Mouse (Mus musculus) lung, postnatal 0 days (tissue): ENCODE results near the gene Fgr. TPM values are rescaled to one million over a fixed set of nuclear protein-coding genes. Genes with fewer than 3 reads are reported as not detected.
"Not testable (repeated sequence)": the region's sequence is repeated elsewhere in the genome, so short reads cannot be mapped to it uniquely, and the experiment has no call there.

Experiments used
- ATAC-seq: fragments of 200-750 bp; cut with Nextera tagmentation; 2 replicates; pipeline ENCODE4 v1.8.0; 2017; ENCODE audit warnings: moderate library complexity
- DNase-seq: peaks from one replicate; pipeline ENCODE4 v3.0.0-alpha.2; 2016; ENCODE audit warnings: low spot score
- H3K27ac ChIP-seq: fragments of 300-500 bp; sonication (generic); 2 replicates; pipeline ENCODE4 v1.5.1; 2014; ENCODE audit warnings: antibody characterized with exemption, mild to moderate bottlenecking, low read length, mixed read lengths
- H3K27me3 ChIP-seq: fragments of 300-500 bp; sonication (generic); replicated peaks from 2 replicates; pipeline ENCODE4 v1.6.1; 2014; ENCODE audit warnings: low read length, mixed read lengths; ENCODE audit not compliant: insufficient read depth
- H3K36me3 ChIP-seq: fragments of 300-500 bp; sonication (generic); 2 replicates; pipeline ENCODE4 v1.6.1; 2014; ENCODE audit warnings: low read length, mixed read lengths; ENCODE audit not compliant: insufficient read depth
- H3K4me1 ChIP-seq: fragments of 300-500 bp; sonication (generic); 2 replicates; pipeline ENCODE4 v1.6.1; 2014; ENCODE audit warnings: antibody characterized with exemption, low read depth, low read length, mixed read lengths; ENCODE audit not compliant: insufficient read depth
- H3K4me2 ChIP-seq: fragments of 300-500 bp; sonication (generic); replicated peaks from 2 replicates; pipeline ENCODE4 v1.6.1; 2014; ENCODE audit warnings: low read depth, mild to moderate bottlenecking, low read length, moderate library complexity, mixed read lengths
- H3K4me3 ChIP-seq: fragments of 300-500 bp; sonication (generic); 2 replicates; pipeline ENCODE4 v1.5.1; 2014; ENCODE audit warnings: low read depth, low read length
- H3K9ac ChIP-seq: fragments of 300-500 bp; sonication (generic); replicated peaks from 2 replicates; pipeline ENCODE4 v1.6.1; 2014; ENCODE audit warnings: low read depth, mild to moderate bottlenecking
- H3K9me3 ChIP-seq: fragments of 300-500 bp; sonication (generic); 2 replicates; pipeline ENCODE4 v1.6.1; 2016; ENCODE audit warnings: low read length, mixed read lengths
- CTCF ChIP-seq: IDR thresholded peaks from 2 replicates; pipeline ENCODE4 v1.5.1; 2016; ENCODE audit warnings: antibody characterized with exemption, mild to moderate bottlenecking
- EP300 ChIP-seq: IDR thresholded peaks from 2 replicates; pipeline ENCODE4 v1.6.1; 2016; ENCODE audit warnings: antibody characterized with exemption, mild to moderate bottlenecking, control low read depth
- WGBS: fragments of 180-500 bp; shearing (Covaris S2); extraction: QIAGEN DNeasy Blood & Tissue Kit; methylation state at CpG from one replicate; pipeline ENCODE4 v1.1.7; 2014; 5-methylcytosine and 5-hydroxymethylcytosine counted together
- polyA plus RNA-seq: library from polyadenylated mRNA; unstranded; fragments of >200 nt; fragmentation: Nextera tagmentation; extraction: Ambion mirVana; gene quantifications from 2 replicates; pipeline ENCODE4 v1.2.1, GENCODE M21; 2015

Gene Fgr
- polyA plus RNA-seq = 4.0 and 4.7 TPM in 2 replicates

- H3K9ac ChIP-seq = no peak within 1 kb of the TSS
These were observed at the start of gene Fgr for GRCm38 (mm10) chr4:132973814-132974398. Fgr (plus strand) TSS chr4:132974095.

GRCm38 (mm10) chr4:132926520-132926919, 47.4 kb upstream of the Fgr start:
- WGBS = 49% methylated on average over 2 of the region's 2 CpGs
- H3K4me2 ChIP-seq, H3K4me1 ChIP-seq, H3K27ac ChIP-seq, H3K27me3 ChIP-seq, H3K4me3 ChIP-seq, H3K9me3 ChIP-seq, H3K36me3 ChIP-seq, DNase-seq, H3K9ac ChIP-seq, ATAC-seq: not testable (repeated sequence)

More at GRCm38 (mm10) chr4:132973814-132974398, at the start of gene Fgr:
- no peak for ATAC-seq
- H3K4me3 ChIP-seq = peak within 1 kb of the TSS; percentile 15
- H3K4me1 ChIP-seq = peaks cover 19% of the 10 kb centered on the region; the same call in 1 of the 2 replicates
- H3K27ac ChIP-seq = peak within 1 kb of the TSS; percentile 54
- no peaks in the 10 kb centered on the region for H3K9me3 ChIP-seq
- H3K27me3 ChIP-seq = no peaks in the 10 kb centered on the region
- no peak for TF ChIP-seq CTCF
- no peak for TF ChIP-seq EP300
- H3K36me3 ChIP-seq = no peaks in the 10 kb centered on the region
- peak within 1 kb of the TSS; percentile 43 for H3K4me2 ChIP-seq
- 30% methylated on average over 21 of the region's 21 CpGs for WGBS
- peak; percentile 22 for DNase-seq

GRCm38 (mm10) chr4:132930784-132931183, 43.1 kb upstream of the Fgr start:
- no peaks in the 10 kb centered on the region for H3K9me3 ChIP-seq
- peak; percentile 70 for DNase-seq
- no peak overlapping the region for H3K4me3 ChIP-seq
- H3K27me3 ChIP-seq = no peaks in the 10 kb centered on the region
- TF ChIP-seq CTCF (peak; percentile 79), EP300 (no peak)
- WGBS = 15% methylated on average over 8 of the region's 8 CpGs
- no peak overlapping the region for H3K9ac ChIP-seq
- ATAC-seq = peak; percentile 26; the same call in 1 of the 2 replicates
- H3K27ac ChIP-seq = no peak overlapping the region
- H3K36me3 ChIP-seq = no peaks in the 10 kb centered on the region
- H3K4me2 ChIP-seq = no peak overlapping the region
- H3K4me1 ChIP-seq = no peaks in the 10 kb centered on the region

- no peaks in the 10 kb centered on the region for H3K4me1 ChIP-seq
- no peaks in the 10 kb centered on the region for H3K9me3 ChIP-seq
- 80% methylated on average over 4 of the region's 4 CpGs for WGBS
- H3K27ac ChIP-seq = no peak overlapping the region
- DNase-seq = no peak
- H3K4me2 ChIP-seq = no peak overlapping the region
- H3K9ac ChIP-seq = no peak overlapping the region
- no peaks in the 10 kb centered on the region for H3K36me3 ChIP-seq
- TF ChIP-seq EP300 (no peak), CTCF (no peak)
- no peak for ATAC-seq
- H3K27me3 ChIP-seq = no peaks in the 10 kb centered on the region
- no peak overlapping the region for H3K4me3 ChIP-seq
These were observed 41.0 kb upstream of the Fgr start for GRCm38 (mm10) chr4:132932752-132933404.

GRCm38 (mm10) chr4:132934639-132935038, 39.3 kb upstream of the Fgr start:
- H3K27ac ChIP-seq = no peak overlapping the region
- H3K4me3 ChIP-seq = no peak overlapping the region
- no peaks in the 10 kb centered on the region for H3K36me3 ChIP-seq
- DNase-seq (no peak), ATAC-seq (no peak)
- 15% methylated on average over 7 of the region's 7 CpGs for WGBS
- no peaks in the 10 kb centered on the region for H3K9me3 ChIP-seq
- TF ChIP-seq CTCF (no peak), EP300 (no peak)
- H3K4me1 ChIP-seq = no peaks in the 10 kb centered on the region
- H3K27me3 ChIP-seq = no peaks in the 10 kb centered on the region
- no peak overlapping the region for H3K9ac ChIP-seq
- H3K4me2 ChIP-seq = no peak overlapping the region

- Histone ChIP-seq H3K27ac (no peak overlapping the region), H3K4me3 (no peak overlapping the region)
These were observed 35.5 kb upstream of the Fgr start for GRCm38 (mm10) chr4:132938181-132938941.

More at GRCm38 (mm10) chr4:132938181-132938941, 35.5 kb upstream of the Fgr start:
- H3K4me2 ChIP-seq = no peak overlapping the region
- DNase-seq (no peak), ATAC-seq (peak; percentile 34; the same call in 1 of the 2 replicates)
- WGBS = 52% methylated on average over 12 of the region's 12 CpGs
- 0 out of 2 replicates have a peak, but pooled peaks have one; percentile 5 for TF ChIP-seq CTCF
- TF ChIP-seq EP300 = no peak
- H3K9me3 ChIP-seq = no peaks in the 10 kb centered on the region
- no peak overlapping the region for H3K9ac ChIP-seq
- no peaks in the 10 kb centered on the region for H3K36me3 ChIP-seq
- H3K27me3 ChIP-seq = no peaks in the 10 kb centered on the region
- no peaks in the 10 kb centered on the region for H3K4me1 ChIP-seq
